Mouse (Mus musculus): ENCODE data around the gene 1700088E04Rik. TPM values are rescaled to one million over a fixed set of nuclear protein-coding genes. Genes with fewer than 3 reads are reported as not detected.

Gene 1700088E04Rik
- polyA plus RNA-seq, 1 experiment from 2014 or later, result 8.1 TPM

GRCm38 (mm10) chr15:79131442-79131841 is 9.6 kb downstream of the 1700088E04Rik start:
- H3K27ac ChIP-seq, result peak overlapping the region; percentile 65
- no peaks in the 10 kb centered on the region for H3K27me3 ChIP-seq
- H3K4me3 ChIP-seq, result no peak overlapping the region
- H3K9ac ChIP-seq, result peak overlapping the region; percentile 23; the same call in 1 of the 2 replicates
- H3K4me2 ChIP-seq, result no peak overlapping the region
- WGBS, result 51% methylated on average over 7 of the region's 7 CpGs
- no peaks in the 10 kb centered on the region for H3K9me3 ChIP-seq (replicated peaks)
- H3K4me1 ChIP-seq (replicated peaks), result peaks cover 20% of the 10 kb centered on the region
- peaks cover 82% of the 10 kb centered on the region for H3K36me3 ChIP-seq
- 0 out of 2 replicates have a peak, but pooled peaks have one; percentile 36 for ATAC-seq (replicated peaks; ENCODE audit: insufficient number of reproducible peaks, insufficient read depth, low FRiP score, low read depth)

DNA sequence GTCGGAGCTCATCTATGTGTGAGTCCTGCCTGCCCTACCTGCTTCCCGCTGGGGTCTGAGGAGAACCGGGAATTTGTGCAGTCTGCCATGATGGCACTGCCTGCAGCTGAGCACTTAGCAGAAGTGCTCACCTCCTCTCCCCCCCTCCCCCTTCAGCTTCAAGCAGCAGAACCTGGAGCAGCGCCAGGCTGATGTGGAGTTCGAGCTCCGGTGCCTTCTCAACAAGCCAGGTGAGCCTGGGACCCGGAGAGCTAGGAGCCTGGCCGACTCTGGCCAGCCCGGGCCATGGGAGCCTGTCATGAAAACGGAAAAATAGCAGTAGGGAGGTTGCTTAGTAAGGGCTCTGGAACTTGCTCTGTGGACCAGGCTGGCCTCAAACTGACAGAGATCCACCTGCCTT is 10.3 kb downstream of the 1700088E04Rik start:
- peak overlapping the region; percentile 23; the same call in 1 of the 2 replicates for H3K9ac ChIP-seq
- no peak overlapping the region for H3K4me3 ChIP-seq
- peaks cover 20% of the 10 kb centered on the region for H3K4me1 ChIP-seq (replicated peaks)
- no peak for ATAC-seq (replicated peaks; ENCODE audit: insufficient number of reproducible peaks, insufficient read depth, low FRiP score, low read depth)
- H3K9me3 ChIP-seq (replicated peaks), result no peaks in the 10 kb centered on the region
- H3K27ac ChIP-seq, result peak overlapping the region; percentile 65
- no peaks in the 10 kb centered on the region for H3K27me3 ChIP-seq
- peaks cover 89% of the 10 kb centered on the region for H3K36me3 ChIP-seq
- 57% methylated on average over 10 of the region's 10 CpGs for WGBS
- no peak overlapping the region for H3K4me2 ChIP-seq

GRCm38 (mm10) chr15:79129311-79129710 is 11.7 kb downstream of the 1700088E04Rik start:
- ATAC-seq (replicated peaks; ENCODE audit: insufficient number of reproducible peaks, insufficient read depth, low FRiP score, low read depth), result no peak
- H3K27me3 ChIP-seq, result no peaks in the 10 kb centered on the region
- 75% methylated on average over 7 of the region's 7 CpGs for WGBS
- no peaks in the 10 kb centered on the region for H3K9me3 ChIP-seq (replicated peaks)
- H3K36me3 ChIP-seq, result peaks cover 97% of the 10 kb centered on the region
- H3K4me3 ChIP-seq, result no peak overlapping the region
- no peak overlapping the region for H3K27ac ChIP-seq
- H3K9ac ChIP-seq, result no peak overlapping the region
- H3K4me2 ChIP-seq, result no peak overlapping the region
- H3K4me1 ChIP-seq (replicated peaks), result peaks cover 29% of the 10 kb centered on the region

DNA sequence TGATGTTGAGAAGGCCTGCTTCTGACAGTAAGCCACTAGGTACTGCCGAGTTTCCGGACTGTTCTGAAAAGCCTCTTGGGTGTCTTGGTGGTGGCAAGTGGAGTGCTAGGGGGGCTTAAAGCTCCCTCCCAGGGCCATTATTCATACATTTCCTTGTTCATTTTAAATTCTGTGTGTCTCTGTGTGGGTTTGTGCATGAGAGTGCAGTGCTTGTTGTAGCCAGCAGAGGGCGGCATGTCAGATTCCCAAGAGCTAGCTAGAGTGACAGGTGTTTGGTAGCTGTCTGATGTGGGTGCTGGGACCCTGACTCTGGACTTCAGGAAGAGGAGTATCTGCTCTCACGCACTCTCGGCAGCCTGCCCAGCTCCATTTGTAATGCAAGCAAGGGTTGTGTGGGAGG is 12.8 kb downstream of the 1700088E04Rik start:
- WGBS, result 92% methylated on average over 5 of the region's 5 CpGs
- peaks cover 88% of the 10 kb centered on the region for H3K36me3 ChIP-seq
- H3K9me3 ChIP-seq (replicated peaks), result no peaks in the 10 kb centered on the region

GRCm38 (mm10) chr15:79127101-79127500 is 14.0 kb downstream of the 1700088E04Rik start:
- 94% methylated on average over 12 of the region's 12 CpGs for WGBS
- no peak for ATAC-seq (replicated peaks; ENCODE audit: insufficient number of reproducible peaks, insufficient read depth, low FRiP score, low read depth)
- H3K4me2 ChIP-seq, result no peak overlapping the region

More for the DNA sequence above, 12.8 kb downstream of the 1700088E04Rik start:
- Histone ChIP-seq H3K4me1 (replicated peaks) (peaks cover 36% of the 10 kb centered on the region), H3K27me3 (no peaks in the 10 kb centered on the region), H3K27ac (no peak overlapping the region), H3K4me2 (no peak overlapping the region), H3K4me3 (no peak overlapping the region), H3K9ac (no peak overlapping the region)
- ATAC-seq (replicated peaks; ENCODE audit: insufficient number of reproducible peaks, insufficient read depth, low FRiP score, low read depth), result no peak

DNA sequence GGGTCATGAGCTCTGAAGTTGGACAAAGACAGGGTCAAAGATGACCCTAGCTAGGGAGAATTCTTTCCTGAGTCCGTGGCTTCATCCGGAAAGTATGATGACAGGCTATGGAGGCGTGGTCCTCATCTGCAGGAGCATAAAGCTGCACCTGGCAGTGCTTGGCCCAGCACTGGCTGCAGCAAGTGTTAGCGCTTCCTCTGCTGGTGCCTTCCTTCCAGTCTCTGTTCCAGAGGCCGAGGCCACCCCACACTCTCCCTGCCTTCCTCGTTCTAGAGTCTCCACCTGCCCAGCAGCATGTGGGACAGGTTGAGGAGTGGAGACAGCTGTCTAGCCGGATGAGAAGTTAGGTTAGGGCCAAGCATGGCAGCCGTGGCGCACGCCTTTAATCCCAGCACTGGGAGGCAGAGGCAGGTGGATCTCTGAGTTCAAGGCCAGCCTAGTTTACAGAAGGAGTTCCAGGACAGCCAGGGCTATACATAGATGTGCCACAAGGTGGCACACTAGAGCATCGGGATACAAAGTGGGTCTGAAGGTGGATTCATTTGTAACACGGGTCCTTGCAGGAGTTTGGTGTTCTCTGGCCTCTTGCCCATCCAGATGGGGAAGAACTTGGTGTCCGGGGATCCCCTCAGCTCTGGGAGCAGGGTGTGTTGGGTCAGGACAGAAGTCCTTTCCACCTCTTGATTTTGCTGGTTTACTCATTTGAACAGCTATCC is 14.7 kb downstream of the 1700088E04Rik start:
- 74% methylated on average over 13 of the region's 13 CpGs for WGBS
- H3K4me1 ChIP-seq (replicated peaks), result peaks cover 43% of the 10 kb centered on the region
- H3K27ac ChIP-seq, result no peak overlapping the region
- peaks cover 84% of the 10 kb centered on the region for H3K36me3 ChIP-seq
- no peak for ATAC-seq (replicated peaks; ENCODE audit: insufficient number of reproducible peaks, insufficient read depth, low FRiP score, low read depth)
- H3K9ac ChIP-seq, result no peak overlapping the region
- no peak overlapping the region for H3K4me3 ChIP-seq
- H3K4me2 ChIP-seq, result no peak overlapping the region
- no peaks in the 10 kb centered on the region for H3K27me3 ChIP-seq
- no peaks in the 10 kb centered on the region for H3K9me3 ChIP-seq (replicated peaks)

More at GRCm38 (mm10) chr15:79127101-79127500, 14.0 kb downstream of the 1700088E04Rik start:
- H3K27ac ChIP-seq, result no peak overlapping the region
- H3K27me3 ChIP-seq, result no peaks in the 10 kb centered on the region
- H3K9ac ChIP-seq, result no peak overlapping the region
- no peaks in the 10 kb centered on the region for H3K9me3 ChIP-seq (replicated peaks)
- H3K36me3 ChIP-seq, result peaks cover 85% of the 10 kb centered on the region
- peaks cover 47% of the 10 kb centered on the region for H3K4me1 ChIP-seq (replicated peaks)
- no peak overlapping the region for H3K4me3 ChIP-seq

GRCm38 (mm10) chr15:79124331-79124875 is 16.6 kb downstream of the 1700088E04Rik start:
- Histone ChIP-seq H3K27me3 (no peaks in the 10 kb centered on the region), H3K27ac (peak overlapping the region; percentile 89), H3K4me3 (no peak overlapping the region), H3K4me2 (no peak overlapping the region), H3K4me1 (replicated peaks) (peaks cover 28% of the 10 kb centered on the region), H3K9ac (peak overlapping the region; percentile 4; the same call in 1 of the 2 replicates), H3K36me3 (peaks cover 84% of the 10 kb centered on the region), H3K9me3 (replicated peaks) (no peaks in the 10 kb centered on the region)
- 0 out of 2 replicates have a peak, but pooled peaks have one; percentile 7 for ATAC-seq (replicated peaks; ENCODE audit: insufficient number of reproducible peaks, insufficient read depth, low FRiP score, low read depth)
- 69% methylated on average over 10 of the region's 10 CpGs for WGBS

DNA sequence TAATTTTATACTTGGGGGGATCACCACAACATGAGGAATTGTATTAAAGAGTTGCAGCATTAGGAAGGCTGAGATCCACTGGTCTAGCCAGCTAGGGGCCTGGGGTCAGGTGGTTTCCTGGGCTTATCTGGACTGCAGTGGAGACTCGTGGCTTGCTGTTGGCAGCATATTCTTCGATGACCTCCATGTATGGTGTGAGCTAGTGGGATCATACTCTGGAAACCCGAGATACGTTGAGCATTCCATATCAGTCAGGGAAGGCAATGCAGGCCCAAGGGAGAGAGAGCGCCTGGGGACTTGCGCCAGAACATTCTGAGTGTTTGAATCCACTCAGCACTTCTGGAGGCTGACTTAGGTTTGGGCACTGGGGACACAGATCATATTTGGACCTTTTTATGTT is 17.3 kb downstream of the 1700088E04Rik start:
- Histone ChIP-seq H3K27ac (peak overlapping the region; percentile 89), H3K4me3 (no peak overlapping the region), H3K36me3 (peaks cover 87% of the 10 kb centered on the region), H3K4me2 (no peak overlapping the region), H3K9me3 (replicated peaks) (no peaks in the 10 kb centered on the region), H3K27me3 (no peaks in the 10 kb centered on the region), H3K9ac (no peak overlapping the region), H3K4me1 (replicated peaks) (peaks cover 28% of the 10 kb centered on the region)
- peak; percentile 90 for ATAC-seq (replicated peaks; ENCODE audit: insufficient number of reproducible peaks, insufficient read depth, low FRiP score, low read depth)
- 40% methylated on average over 6 of the region's 6 CpGs for WGBS

DNA sequence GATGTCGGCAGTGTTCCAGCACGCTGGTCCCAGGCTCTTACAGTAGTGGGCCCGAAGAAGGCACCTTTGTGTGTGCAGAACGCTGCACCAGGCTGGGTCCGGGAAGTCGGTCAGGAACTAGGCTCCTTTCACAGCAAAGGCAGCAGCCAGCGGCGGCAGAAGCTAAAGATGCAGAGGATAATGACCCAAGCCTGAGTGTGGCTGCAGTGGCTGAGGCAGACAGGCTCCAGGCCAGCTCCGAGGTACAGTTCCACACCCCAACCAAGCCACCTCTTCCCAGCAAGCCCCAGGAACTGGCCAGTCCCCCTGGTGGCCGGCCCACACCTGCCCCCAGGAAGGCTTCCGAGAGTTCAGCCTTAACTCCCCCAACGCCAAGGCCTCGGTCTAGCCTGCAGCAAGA is 18.5 kb downstream of the 1700088E04Rik start:
- 0 out of 2 replicates have a peak overlapping the region, but pooled peaks have one; percentile 20 for H3K9ac ChIP-seq
- H3K36me3 ChIP-seq, result peaks cover 85% of the 10 kb centered on the region
- H3K27ac ChIP-seq, result peak overlapping the region; percentile 89
- 85% methylated on average over 13 of the region's 13 CpGs for WGBS
- no peaks in the 10 kb centered on the region for H3K9me3 ChIP-seq (replicated peaks)
- peaks cover 28% of the 10 kb centered on the region for H3K4me1 ChIP-seq (replicated peaks)
- no peak for ATAC-seq (replicated peaks; ENCODE audit: insufficient number of reproducible peaks, insufficient read depth, low FRiP score, low read depth)
- no peak overlapping the region for H3K4me2 ChIP-seq
- no peaks in the 10 kb centered on the region for H3K27me3 ChIP-seq
- no peak overlapping the region for H3K4me3 ChIP-seq

- no peak for ATAC-seq (replicated peaks; ENCODE audit: insufficient number of reproducible peaks, insufficient read depth, low FRiP score, low read depth)
- Histone ChIP-seq H3K27ac (peak overlapping the region; percentile 89), H3K36me3 (peaks cover 85% of the 10 kb centered on the region)
These were observed 18.9 kb downstream of the 1700088E04Rik start for GRCm38 (mm10) chr15:79122119-79122518.

DNA sequence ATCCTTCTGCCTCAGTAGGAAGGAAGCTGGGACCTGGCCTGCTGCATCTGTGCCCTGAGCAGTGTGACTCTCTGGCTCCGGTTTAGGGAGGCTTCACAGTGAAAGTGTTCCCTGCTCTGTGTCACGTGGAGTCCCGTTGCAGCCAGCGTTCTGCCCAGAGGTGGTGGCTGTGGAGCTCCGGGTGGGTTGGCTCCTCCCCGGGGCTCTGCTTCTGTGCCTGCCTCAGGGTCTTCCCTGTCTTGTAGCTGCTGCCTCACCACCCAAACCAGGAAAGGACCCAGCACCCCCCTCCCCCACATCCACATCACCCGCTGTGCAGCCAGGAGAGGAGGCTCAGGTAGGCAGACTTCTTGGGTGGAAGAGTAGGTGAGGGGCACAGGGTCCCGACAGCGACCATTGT is 21.6 kb downstream of the 1700088E04Rik start:
- Histone ChIP-seq H3K27ac (no peak overlapping the region), H3K4me3 (no peak overlapping the region), H3K4me1 (replicated peaks) (peaks cover 21% of the 10 kb centered on the region), H3K4me2 (no peak overlapping the region), H3K9me3 (replicated peaks) (no peaks in the 10 kb centered on the region), H3K27me3 (no peaks in the 10 kb centered on the region), H3K36me3 (peaks cover 83% of the 10 kb centered on the region), H3K9ac (no peak overlapping the region)
- 77% methylated on average over 9 of the region's 9 CpGs for WGBS
- ATAC-seq (replicated peaks; ENCODE audit: insufficient number of reproducible peaks, insufficient read depth, low FRiP score, low read depth), result no peak

More at GRCm38 (mm10) chr15:79122119-79122518, 18.9 kb downstream of the 1700088E04Rik start:
- Histone ChIP-seq H3K4me2 (no peak overlapping the region), H3K9ac (0 out of 2 replicates have a peak overlapping the region, but pooled peaks have one; percentile 20), H3K9me3 (replicated peaks) (no peaks in the 10 kb centered on the region), H3K4me1 (replicated peaks) (peaks cover 28% of the 10 kb centered on the region), H3K4me3 (no peak overlapping the region), H3K27me3 (no peaks in the 10 kb centered on the region)
- 94% methylated on average over 4 of the region's 4 CpGs for WGBS

All from heart, embryonic 15.5 days (tissue).